Mouse (Mus musculus): ENCODE data around the gene Mog. TPM values are rescaled to one million over a fixed set of nuclear protein-coding genes. Genes with fewer than 3 reads are reported as not detected.
"Not testable (repeated sequence)": the region's sequence is repeated elsewhere in the genome, so short reads cannot be mapped to it uniquely, and the experiment has no call there.

The Mog gene
- polyA plus RNA-seq, 1 experiment from 2014 or later: not detected

GRCm38 (mm10) chr17:37044651-37045244, 21.6 kb upstream of the Mog start:
- H3K4me3 ChIP-seq (replicated peaks): peak overlapping the region; percentile 68
- H3K9ac ChIP-seq: no peak overlapping the region
- H3K9me3 ChIP-seq (replicated peaks): no peaks in the 10 kb centered on the region
- WGBS: 62% methylated on average over 7 of the region's 7 CpGs
- no peak for ATAC-seq (ENCODE audit: insufficient number of reproducible peaks, low FRiP score, low TSS enrichment, low read depth)
- no peaks in the 10 kb centered on the region for H3K36me3 ChIP-seq
- H3K4me1 ChIP-seq: peaks cover 29% of the 10 kb centered on the region
- peaks cover 4% of the 10 kb centered on the region; the same call in 1 of the 2 replicates for H3K27me3 ChIP-seq
- H3K27ac ChIP-seq (replicated peaks): peak overlapping the region; percentile 77; the same call in 1 of the 2 replicates
- H3K4me2 ChIP-seq (replicated peaks): peak overlapping the region; percentile 92; the same call in 1 of the 2 replicates

DNA sequence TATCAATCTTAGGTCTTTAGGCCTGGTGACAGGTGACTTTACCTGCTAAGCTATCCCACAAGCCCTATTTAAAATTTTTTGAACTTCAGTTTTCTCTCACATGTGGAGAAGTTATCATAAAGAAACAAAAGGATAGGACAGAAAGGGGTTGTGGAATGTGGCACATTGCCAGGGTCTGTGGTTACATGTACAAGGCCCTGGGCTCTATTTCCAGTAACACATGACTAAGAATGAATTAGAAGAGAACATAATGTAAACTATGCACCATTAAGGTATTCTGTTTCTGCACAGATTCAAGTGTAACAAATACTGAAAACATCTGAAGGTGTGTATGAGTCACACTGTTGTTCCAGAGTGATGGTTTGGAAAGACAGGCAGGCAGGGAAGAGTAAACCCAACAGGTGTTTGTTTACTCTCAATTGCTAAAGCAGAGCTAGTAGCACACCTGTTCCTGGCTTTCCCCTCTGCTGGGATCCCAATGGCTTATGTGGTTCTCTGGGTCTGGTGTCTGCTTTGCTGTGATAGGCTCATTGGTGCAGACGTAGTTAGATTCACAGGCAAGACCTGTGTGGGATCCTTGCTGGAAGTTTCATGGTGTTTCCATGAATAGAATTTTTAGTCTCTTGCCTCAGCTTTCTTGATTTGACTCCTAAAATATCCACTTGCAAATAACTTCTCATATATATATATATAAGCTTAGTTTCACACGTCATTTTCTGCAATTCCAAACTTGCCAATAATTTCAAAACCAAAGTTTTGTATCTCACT, 16.1 kb upstream of the Mog start:
- Histone ChIP-seq H3K27ac (replicated peaks) (no peak overlapping the region), H3K4me3 (replicated peaks) (no peak overlapping the region), H3K9me3 (replicated peaks) (no peaks in the 10 kb centered on the region), H3K4me1 (no peaks in the 10 kb centered on the region), H3K9ac (no peak overlapping the region), H3K4me2 (replicated peaks) (no peak overlapping the region), H3K27me3 (no peaks in the 10 kb centered on the region), H3K36me3 (no peaks in the 10 kb centered on the region)
- no peak for ATAC-seq (ENCODE audit: insufficient number of reproducible peaks, low FRiP score, low TSS enrichment, low read depth)
- 70% methylated on average over 2 of the region's 2 CpGs for WGBS

DNA sequence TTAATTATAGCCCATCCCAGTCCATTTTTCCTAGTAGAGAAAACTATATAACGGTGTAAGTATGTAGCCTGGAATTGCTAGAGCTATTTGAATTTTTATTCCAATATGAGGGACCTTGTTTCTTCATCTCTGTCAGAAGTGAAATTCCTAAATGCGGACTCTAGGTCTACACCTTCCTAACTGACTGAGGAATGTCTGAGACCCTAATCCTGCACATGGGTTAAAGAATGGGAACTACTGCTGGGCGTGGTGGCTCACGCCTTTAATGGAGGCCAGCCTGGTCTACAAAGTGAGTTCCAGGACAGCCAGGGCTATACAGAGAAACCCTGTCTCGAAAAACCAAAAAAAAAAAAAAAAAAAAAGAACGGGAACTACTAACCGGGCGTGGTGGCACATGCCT, 6.0 kb upstream of the Mog start:
- Histone ChIP-seq H3K27me3 (no peaks in the 10 kb centered on the region), H3K36me3 (no peaks in the 10 kb centered on the region), H3K4me2 (replicated peaks) (peak overlapping the region; percentile 55), H3K4me3 (replicated peaks) (peak overlapping the region; percentile 59), H3K9me3 (replicated peaks) (no peaks in the 10 kb centered on the region), H3K4me1 (no peaks in the 10 kb centered on the region), H3K27ac (replicated peaks) (peak overlapping the region; percentile 96), H3K9ac (no peak overlapping the region)
- no peak for ATAC-seq (ENCODE audit: insufficient number of reproducible peaks, low FRiP score, low TSS enrichment, low read depth)
- WGBS: 55% methylated on average over 8 of the region's 8 CpGs

- Histone ChIP-seq H3K27ac (replicated peaks) (peak overlapping the region; percentile 96), H3K9me3 (replicated peaks) (no peaks in the 10 kb centered on the region), H3K4me3 (replicated peaks) (peak overlapping the region; percentile 59), H3K9ac (peak overlapping the region; percentile 48), H3K36me3 (no peaks in the 10 kb centered on the region), H3K27me3 (no peaks in the 10 kb centered on the region), H3K4me2 (replicated peaks) (peak overlapping the region; percentile 55), H3K4me1 (no peaks in the 10 kb centered on the region)
- peak; percentile 96 for ATAC-seq (ENCODE audit: insufficient number of reproducible peaks, low FRiP score, low TSS enrichment, low read depth)
- under 1% methylated on average over 14 of the region's 14 CpGs for WGBS
Measured at GRCm38 (mm10) chr17:37028683-37029120, 5.5 kb upstream of the Mog start.

DNA sequence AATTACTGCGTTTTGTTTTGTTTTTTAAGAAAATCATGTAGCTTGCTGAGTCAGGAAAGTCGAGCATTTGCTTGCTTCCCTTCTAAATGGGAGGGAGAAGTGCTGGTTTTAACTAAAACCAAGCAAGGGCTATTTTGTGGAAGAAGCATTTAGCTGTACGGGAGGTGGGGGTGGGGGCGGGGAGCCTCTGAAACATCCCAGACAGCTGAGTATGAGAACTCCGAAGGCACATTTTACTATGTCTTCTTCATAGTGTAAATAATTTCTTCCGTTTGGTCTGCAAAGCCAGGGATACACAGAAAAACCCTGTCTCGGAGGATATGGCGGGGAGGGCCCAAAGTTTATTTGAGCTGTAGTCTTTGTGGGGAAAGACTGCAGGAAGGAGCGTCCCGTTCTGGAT, 5.0 kb upstream of the Mog start:
- Histone ChIP-seq H3K9me3 (replicated peaks) (no peaks in the 10 kb centered on the region), H3K27me3 (no peaks in the 10 kb centered on the region), H3K9ac (0 out of 2 replicates have a peak overlapping the region, but pooled peaks have one; percentile 15), H3K27ac (replicated peaks) (peak overlapping the region; percentile 96), H3K4me1 (no peaks in the 10 kb centered on the region), H3K36me3 (no peaks in the 10 kb centered on the region), H3K4me3 (replicated peaks) (peak overlapping the region; percentile 59), H3K4me2 (replicated peaks) (peak overlapping the region; percentile 55)
- WGBS: 2% methylated on average over 10 of the region's 10 CpGs
- ATAC-seq (ENCODE audit: insufficient number of reproducible peaks, low FRiP score, low TSS enrichment, low read depth): peak; percentile 18

GRCm38 (mm10) chr17:37027486-37027885, 4.3 kb upstream of the Mog start:
- 89% methylated on average over 4 of the region's 4 CpGs for WGBS
- Histone ChIP-seq H3K27me3 (no peaks in the 10 kb centered on the region), H3K4me3 (replicated peaks) (no peak overlapping the region), H3K36me3 (no peaks in the 10 kb centered on the region), H3K4me2 (replicated peaks) (no peak overlapping the region), H3K9ac (no peak overlapping the region), H3K27ac (replicated peaks) (peak overlapping the region; percentile 96), H3K9me3 (replicated peaks) (no peaks in the 10 kb centered on the region), H3K4me1 (no peaks in the 10 kb centered on the region)
- no peak for ATAC-seq (ENCODE audit: insufficient number of reproducible peaks, low FRiP score, low TSS enrichment, low read depth)

DNA sequence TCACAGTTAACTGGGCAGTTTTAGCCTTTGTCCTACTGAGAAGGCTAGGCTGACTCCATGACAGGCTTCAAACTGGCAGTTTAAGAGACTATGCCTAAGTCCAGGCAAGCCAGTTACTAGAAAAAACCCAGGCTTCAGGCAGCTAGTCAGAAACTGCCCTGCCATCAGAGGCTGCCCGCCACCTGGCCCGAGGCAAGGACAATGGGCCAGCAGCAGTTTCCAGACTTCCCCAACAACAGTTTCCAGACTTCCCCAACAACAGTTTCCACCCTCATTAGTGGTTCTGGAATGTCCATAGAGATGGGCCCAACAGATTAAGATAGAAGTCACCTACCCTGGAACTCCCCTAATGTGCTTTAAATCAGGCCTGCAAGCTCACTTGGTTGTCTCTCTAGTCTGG, 3.2 kb upstream of the Mog start:
- Histone ChIP-seq H3K9me3 (replicated peaks) (no peaks in the 10 kb centered on the region), H3K9ac (no peak overlapping the region), H3K4me3 (replicated peaks) (no peak overlapping the region), H3K27ac (replicated peaks) (no peak overlapping the region), H3K36me3 (no peaks in the 10 kb centered on the region), H3K27me3 (no peaks in the 10 kb centered on the region), H3K4me2 (replicated peaks) (no peak overlapping the region), H3K4me1 (no peaks in the 10 kb centered on the region)
- 82% methylated on average over 2 of the region's 2 CpGs for whole genome bisulfite sequencing
- no peak for ATAC-seq (ENCODE audit: insufficient number of reproducible peaks, low FRiP score, low TSS enrichment, low read depth)

DNA sequence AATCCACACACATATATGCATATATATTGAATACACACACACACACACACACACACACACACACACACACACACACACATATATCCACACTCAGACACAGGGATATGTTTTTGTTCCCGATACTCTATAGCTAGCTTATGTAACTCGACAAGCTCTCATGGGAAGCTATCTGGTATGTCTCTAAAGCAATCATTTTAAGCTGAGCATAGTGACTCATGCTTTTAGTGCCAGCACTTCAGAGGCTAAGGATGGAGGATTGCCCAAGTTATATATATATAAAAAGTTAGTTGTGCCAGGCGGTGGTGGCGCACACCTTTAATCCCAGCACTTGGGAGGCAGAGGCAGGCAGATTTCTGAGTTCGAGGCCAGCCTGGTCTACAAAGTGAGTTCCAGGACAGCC, 4.0 kb downstream of the Mog start:
- ATAC-seq (ENCODE audit: insufficient number of reproducible peaks, low FRiP score, low TSS enrichment, low read depth): not testable (repeated sequence)

DNA sequence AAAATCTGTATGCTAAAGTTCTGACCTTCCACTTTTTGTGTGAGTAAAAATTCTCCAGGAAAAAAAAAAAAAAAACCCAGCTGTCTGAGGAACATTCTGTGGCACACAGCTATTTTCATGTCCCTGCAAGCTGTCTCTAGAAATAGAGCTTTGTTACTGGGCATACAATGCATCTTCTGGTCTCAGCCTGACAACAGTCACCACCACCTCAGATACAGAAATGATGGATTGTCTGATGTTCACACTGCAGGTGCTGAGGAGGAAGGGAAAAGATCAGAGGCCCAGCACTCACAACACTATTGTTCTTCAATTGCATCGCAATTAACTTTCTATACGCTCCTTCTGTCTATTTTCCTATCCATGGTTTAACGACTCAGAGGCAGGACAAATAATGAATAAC, 4.9 kb downstream of the Mog start:
- Histone ChIP-seq H3K4me2 (replicated peaks) (no peak overlapping the region), H3K4me3 (replicated peaks) (no peak overlapping the region), H3K9me3 (replicated peaks) (no peaks in the 10 kb centered on the region), H3K27me3 (no peaks in the 10 kb centered on the region), H3K4me1 (no peaks in the 10 kb centered on the region), H3K9ac (no peak overlapping the region), H3K36me3 (no peaks in the 10 kb centered on the region), H3K27ac (replicated peaks) (no peak overlapping the region)
- 74% methylated on average over 3 of the region's 3 CpGs for WGBS
- no peak for ATAC-seq (ENCODE audit: insufficient number of reproducible peaks, low FRiP score, low TSS enrichment, low read depth)

More for the DNA sequence above, 4.0 kb downstream of the Mog start:
- 84% methylated on average over 5 of the region's 5 CpGs for WGBS
- not testable (repeated sequence) for H3K4me1 ChIP-seq; H3K36me3 ChIP-seq; H3K4me3 ChIP-seq (replicated peaks); H3K9ac ChIP-seq; H3K4me2 ChIP-seq (replicated peaks); H3K27me3 ChIP-seq; H3K9me3 ChIP-seq (replicated peaks); H3K27ac ChIP-seq (replicated peaks)

- Histone ChIP-seq H3K4me2 (replicated peaks) (no peak overlapping the region), H3K27ac (replicated peaks) (no peak overlapping the region), H3K27me3 (no peaks in the 10 kb centered on the region), H3K4me3 (replicated peaks) (no peak overlapping the region), H3K36me3 (no peaks in the 10 kb centered on the region), H3K4me1 (no peaks in the 10 kb centered on the region), H3K9ac (no peak overlapping the region), H3K9me3 (replicated peaks) (no peaks in the 10 kb centered on the region)
- ATAC-seq (ENCODE audit: insufficient number of reproducible peaks, low FRiP score, low TSS enrichment, low read depth): no peak
Measured at GRCm38 (mm10) chr17:37016333-37016732, 6.9 kb downstream of the Mog start.

DNA sequence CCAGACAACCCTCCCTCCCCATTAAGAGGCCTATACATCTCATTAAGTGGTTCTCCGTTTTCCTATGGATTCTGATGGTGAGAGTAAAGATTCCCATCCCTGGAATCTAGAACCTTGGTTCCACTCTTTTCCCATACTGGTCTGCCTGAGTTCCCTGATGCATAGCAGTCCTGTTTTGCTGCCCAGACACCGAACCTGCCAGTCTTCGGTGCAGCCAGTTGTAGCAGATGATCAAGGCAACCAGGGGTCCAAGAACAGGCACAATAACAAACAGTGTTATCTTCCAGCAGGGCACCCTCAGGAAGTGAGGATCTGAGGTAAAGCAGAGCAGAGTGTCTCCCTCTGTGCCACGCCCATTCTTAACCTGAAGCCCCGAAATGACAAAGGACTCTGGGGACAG, 11.1 kb downstream of the Mog start:
- Histone ChIP-seq H3K4me2 (replicated peaks) (no peak overlapping the region), H3K27me3 (no peaks in the 10 kb centered on the region), H3K9ac (no peak overlapping the region), H3K36me3 (peaks cover 30% of the 10 kb centered on the region), H3K4me3 (replicated peaks) (no peak overlapping the region), H3K4me1 (no peaks in the 10 kb centered on the region), H3K9me3 (replicated peaks) (no peaks in the 10 kb centered on the region), H3K27ac (replicated peaks) (no peak overlapping the region)
- ATAC-seq (ENCODE audit: insufficient number of reproducible peaks, low FRiP score, low TSS enrichment, low read depth): no peak
- 73% methylated on average over 5 of the region's 5 CpGs for WGBS
